Mouse (Mus musculus) bone marrow, adult 2 months (tissue): ENCODE data around the gene Myl3. TPM values are rescaled to one million over a fixed set of nuclear protein-coding genes. Genes with fewer than 3 reads are reported as not detected.

Source experiments
- H3K27ac ChIP-seq: fragments of 200-500 bp; 2 replicates; pipeline ENCODE4 v1.5.1; 2012; ENCODE audit warnings: low read depth, mild to moderate bottlenecking, control low read depth, inconsistent platforms, low read length; ENCODE audit not compliant: control insufficient read depth, poor library complexity, insufficient read depth
- H3K4me1 ChIP-seq: fragments of 200-500 bp; 2 replicates; pipeline ENCODE4 v1.6.1; 2011; ENCODE audit warnings: low read length; ENCODE audit not compliant: control insufficient read depth, insufficient read depth
- H3K4me3 ChIP-seq: fragments of 200-500 bp; replicated peaks from 2 replicates; pipeline ENCODE3; 2011; ENCODE audit warnings: mild to moderate bottlenecking, low read depth, low read length, control low read depth; ENCODE audit not compliant: control insufficient read depth
- CTCF ChIP-seq: fragments of 200-500 bp; IDR thresholded peaks from 2 replicates; pipeline ENCODE4 v1.5.1; 2011; ENCODE audit warnings: low read length, control low read depth; ENCODE audit not compliant: control insufficient read depth, insufficient read depth
- POLR2A ChIP-seq: fragments of 200-500 bp; IDR thresholded peaks from 2 replicates; pipeline ENCODE4 v1.6.1; 2011; ENCODE audit warnings: low read depth, mild to moderate bottlenecking, control low read depth, low read length, borderline replicate concordance; ENCODE audit not compliant: control insufficient read depth
- WGBS: fragments of 180-500 bp; shearing (Covaris S2); methylation state at CpG from one replicate; pipeline ENCODE4 v1.1.7; 2018; 5-methylcytosine and 5-hydroxymethylcytosine counted together
- polyA plus RNA-seq: library from polyadenylated mRNA; stranded (reverse); fragments of >200 nt; gene quantifications from 2 replicates; pipeline ENCODE4 v1.2.4, GENCODE M21; 2011; ENCODE audit warnings: low replicate concordance; ENCODE audit not compliant: missing spikeins, insufficient read depth, insufficient read length

Gene Myl3
- polyA plus RNA-seq = 2.2 and 4.2 TPM in 2 replicates

GRCm38 (mm10) chr9:110741711-110742294 is at the start of gene Myl3:
Myl3 (plus strand) TSS chr9:110741861.
- WGBS = 13% methylated on average over 17 of the region's 17 CpGs
- no peaks in the 10 kb centered on the region for H3K4me1 ChIP-seq
- H3K27ac ChIP-seq = no peak within 1 kb of the TSS; the same call in 1 of the 2 replicates
- TF ChIP-seq CTCF (no peak), POLR2A (no peak)
- no peak within 1 kb of the TSS for H3K4me3 ChIP-seq

GRCm38 (mm10) chr9:110695165-110695755 is 46.4 kb upstream of the Myl3 start:
- no peaks in the 10 kb centered on the region; the same call in 1 of the 2 replicates for H3K4me1 ChIP-seq
- H3K27ac ChIP-seq = no peak overlapping the region
- TF ChIP-seq CTCF (no peak), POLR2A (no peak)
- WGBS = 89% methylated on average over 4 of the region's 4 CpGs
- no peak overlapping the region for H3K4me3 ChIP-seq

- H3K4me3 ChIP-seq = no peak overlapping the region
- H3K27ac ChIP-seq = no peak overlapping the region
- 97% methylated on average over 5 of the region's 5 CpGs for WGBS
- no peak for TF ChIP-seq POLR2A
- no peaks in the 10 kb centered on the region; the same call in 1 of the 2 replicates for H3K4me1 ChIP-seq
These were observed 45.2 kb upstream of the Myl3 start for GRCm38 (mm10) chr9:110696427-110696826.

GRCm38 (mm10) chr9:110697465-110697864 is 44.2 kb upstream of the Myl3 start:
- TF ChIP-seq CTCF (no peak), POLR2A (no peak)
- WGBS = 77% methylated on average over 3 of the region's 3 CpGs
- Histone ChIP-seq H3K4me1 (no peaks in the 10 kb centered on the region; the same call in 1 of the 2 replicates), H3K4me3 (no peak overlapping the region), H3K27ac (no peak overlapping the region)

- 67% methylated on average over 3 of the region's 3 CpGs for WGBS
- Histone ChIP-seq H3K4me3 (no peak overlapping the region), H3K4me1 (no peaks in the 10 kb centered on the region; the same call in 1 of the 2 replicates), H3K27ac (no peak overlapping the region)
- TF ChIP-seq CTCF = no peak
These were observed 42.1 kb upstream of the Myl3 start for GRCm38 (mm10) chr9:110699574-110699973.

- H3K4me1 ChIP-seq = no peaks in the 10 kb centered on the region; the same call in 1 of the 2 replicates
- TF ChIP-seq POLR2A (no peak), CTCF (no peak)
- 81% methylated on average over 12 of the region's 12 CpGs for WGBS
- H3K4me3 ChIP-seq = no peak overlapping the region
- no peak overlapping the region for H3K27ac ChIP-seq
These were observed 40.3 kb upstream of the Myl3 start for GRCm38 (mm10) chr9:110701114-110702032.

GRCm38 (mm10) chr9:110702848-110703247 is 38.8 kb upstream of the Myl3 start:
- Histone ChIP-seq H3K4me3 (no peak overlapping the region), H3K4me1 (peaks cover 3% of the 10 kb centered on the region), H3K27ac (no peak overlapping the region)
- 74% methylated on average over 1 of the region's 1 CpGs for WGBS
- no peak for TF ChIP-seq POLR2A
- TF ChIP-seq CTCF = no peak

- WGBS = 91% methylated on average over 6 of the region's 6 CpGs
- Histone ChIP-seq H3K4me1 (peaks cover 3% of the 10 kb centered on the region), H3K4me3 (no peak overlapping the region), H3K27ac (no peak overlapping the region)
- TF ChIP-seq POLR2A = no peak
- no peak for TF ChIP-seq CTCF
These were observed 37.7 kb upstream of the Myl3 start for GRCm38 (mm10) chr9:110703951-110704350.
